Mouse (Mus musculus) liver, adult 2 months (tissue): ENCODE data around the gene Slc15a3.

ENCODE experiments used
- CTCF ChIP-seq: fragments of 200-500 bp; IDR thresholded peaks from 2 replicates; pipeline ENCODE4 v1.5.1; 2011; ENCODE audit warnings: low read depth, low read length, control low read depth
- POLR2A ChIP-seq: fragments of 200-500 bp; IDR thresholded peaks from 2 replicates; pipeline ENCODE4 v1.6.1; 2011; ENCODE audit warnings: low read length, control low read depth; ENCODE audit not compliant: insufficient read depth; ENCODE audit errors: extremely low read depth

GRCm38 (mm10) chr19:10904512-10904911 lies 65.0 kb downstream of the Slc15a3 start:
- TF ChIP-seq CTCF (no peak), POLR2A (no peak)
